Mouse (Mus musculus) frontal cortex, postnatal 10 days (tissue): ENCODE measurements around the gene Kmt2d.

Source experiments
- DNase-seq, 2 experiments: peaks; one replicate each; pipeline ENCODE4 v3.0.0; 2022; ENCODE audit warnings: low spot score in 2 of 2, mixed read lengths in 1 of 2

The Kmt2d gene

DNA sequence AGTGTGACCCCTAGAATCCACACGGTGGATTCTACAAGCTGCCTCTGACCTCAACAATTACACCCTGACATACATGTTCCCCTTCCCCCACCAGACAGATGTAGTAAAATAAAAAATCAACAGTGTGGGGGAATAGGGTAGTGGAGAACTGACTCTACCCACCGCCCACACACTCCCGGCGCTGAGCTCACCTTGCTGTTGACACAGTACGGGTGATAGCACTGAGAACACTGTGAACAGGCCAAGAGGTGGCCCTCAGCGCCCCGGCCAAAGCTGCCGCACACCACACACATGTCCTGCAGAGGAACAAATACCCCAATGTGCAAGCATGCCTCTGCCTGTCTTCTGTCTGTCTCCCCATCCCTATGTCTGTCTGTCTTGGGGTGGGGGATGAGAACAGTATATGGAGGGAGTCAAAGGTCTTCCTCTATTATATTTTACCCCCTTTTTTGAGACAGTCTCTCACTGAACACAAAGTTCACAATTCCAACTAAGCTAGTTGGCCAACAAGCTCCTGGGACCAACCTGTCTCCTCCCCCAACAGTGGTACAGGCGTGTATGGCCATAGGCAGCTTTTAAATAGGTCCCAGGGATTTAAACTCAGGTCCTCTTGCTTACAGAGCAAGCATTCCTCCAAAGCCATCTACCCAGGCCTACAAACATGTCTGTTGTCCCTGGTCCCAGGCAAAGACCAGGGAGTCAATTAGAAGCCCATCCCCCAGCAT is 11.5 kb downstream of the Kmt2d start:
- DNase-seq = no peak

DNA sequence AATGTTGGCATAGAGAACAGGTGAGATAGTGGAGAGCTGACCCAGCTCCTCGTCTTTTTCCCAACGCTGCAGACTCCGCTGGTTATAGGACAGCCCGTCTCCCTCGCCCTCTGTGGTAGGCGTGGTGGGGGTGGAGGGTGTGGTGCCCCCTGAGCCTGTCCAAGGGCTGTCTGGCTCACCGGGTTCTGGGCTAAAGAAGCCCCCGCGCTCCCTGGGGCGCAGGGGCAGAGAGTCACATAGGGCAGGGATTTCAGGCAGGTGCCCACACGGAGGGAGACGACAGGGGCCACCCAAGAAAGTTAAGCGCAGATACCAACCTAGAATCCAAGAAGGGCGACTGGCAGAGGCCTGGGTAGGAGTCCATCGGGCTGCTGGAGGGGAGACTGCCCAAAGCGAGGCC is 16.8 kb downstream of the Kmt2d start:
- DNase-seq = peak in 1 of 2 experiments; percentile 5

GRCm38 (mm10) chr15:98853161-98853937 is 17.7 kb downstream of the Kmt2d start:
- DNase-seq = peak in 1 of 2 experiments; percentile 8

GRCm38 (mm10) chr15:98852733-98853132 is 18.3 kb downstream of the Kmt2d start:
- DNase-seq = peak in 1 of 2 experiments; percentile 7

DNA sequence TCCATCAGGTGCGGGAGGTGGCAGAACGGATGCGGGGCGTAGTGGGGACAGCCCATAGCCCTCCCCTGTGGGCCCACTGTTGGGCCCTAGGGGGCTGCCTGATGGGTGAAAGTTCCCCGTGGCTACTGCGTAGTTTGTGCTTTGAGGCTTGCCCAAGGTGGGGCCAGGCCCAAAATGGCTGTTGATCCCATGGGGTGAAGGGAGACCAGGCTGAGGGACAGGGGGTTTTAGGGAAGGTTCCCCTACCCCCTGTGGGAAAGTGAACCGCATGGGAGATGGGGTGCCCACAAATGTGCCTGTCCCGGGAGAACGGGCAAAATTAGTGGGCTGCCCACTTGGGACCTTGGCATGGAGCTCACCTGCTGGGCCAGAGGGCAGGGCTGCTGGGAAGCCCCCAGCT is 18.9 kb downstream of the Kmt2d start:
- no peak for DNase-seq

DNA sequence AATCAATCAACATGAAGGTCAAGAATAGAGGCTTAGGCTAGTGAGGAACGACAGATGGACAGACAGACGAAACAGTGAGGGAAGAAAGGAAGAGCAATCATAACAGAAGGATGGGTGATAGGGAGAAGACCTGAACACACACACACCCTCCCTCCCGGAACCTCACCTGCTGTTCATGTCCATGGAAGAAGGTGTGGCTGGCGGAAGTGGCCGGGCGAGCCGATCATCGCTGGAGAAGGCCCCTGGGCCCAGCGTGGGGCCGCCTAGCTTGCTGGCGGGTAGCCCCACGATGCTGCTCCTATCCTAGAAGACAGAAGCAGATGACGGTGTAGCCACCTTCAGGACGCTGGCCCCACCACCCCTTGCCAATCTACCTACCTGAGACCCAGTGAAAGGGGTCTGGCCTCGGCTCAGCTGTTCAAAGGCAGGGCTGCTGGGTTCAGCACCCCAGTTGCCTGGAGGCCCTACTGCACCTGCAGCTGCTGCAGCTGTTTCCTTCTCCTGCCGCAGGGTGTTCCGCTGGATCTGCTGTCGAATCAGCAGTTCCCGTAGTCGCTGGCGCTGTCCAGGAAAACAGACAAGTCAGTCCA is 19.7 kb downstream of the Kmt2d start:
- DNase-seq = peak in 1 of 2 experiments; percentile 6

GRCm38 (mm10) chr15:98850668-98851067 is 20.3 kb downstream of the Kmt2d start:
- DNase-seq = no peak

DNA sequence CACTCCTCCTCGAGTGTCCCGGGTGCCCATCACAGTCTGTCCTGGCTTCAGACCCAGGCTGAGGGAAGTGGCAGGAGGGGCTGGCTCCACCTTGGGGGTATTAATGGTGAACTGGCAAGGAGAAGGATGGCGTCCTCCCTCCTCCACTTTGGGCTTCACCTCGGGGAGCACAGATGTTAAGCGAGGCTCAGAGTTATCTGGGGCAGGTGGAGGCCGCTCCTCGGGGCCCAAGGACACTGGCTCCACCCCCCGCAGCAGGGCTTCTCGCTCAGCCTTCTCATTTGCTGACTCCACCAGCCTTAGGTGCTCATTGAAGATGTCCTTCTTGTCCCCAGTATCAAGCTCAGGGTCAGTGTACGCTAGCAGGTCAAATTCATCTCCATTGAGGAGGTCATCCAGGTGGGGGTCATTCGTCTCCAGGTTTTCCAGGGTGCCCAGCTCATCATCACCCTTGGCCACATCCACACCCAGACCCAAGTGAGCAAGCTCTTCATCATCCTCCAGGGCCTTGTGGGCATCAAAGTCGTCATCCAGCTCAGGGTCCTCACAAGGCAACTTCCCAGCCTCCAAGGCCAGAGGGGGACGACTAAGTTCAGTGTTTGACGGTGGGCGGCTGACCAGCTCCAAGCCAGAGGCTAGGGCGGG is 20.9 kb downstream of the Kmt2d start:
- DNase-seq = no peak

DNA sequence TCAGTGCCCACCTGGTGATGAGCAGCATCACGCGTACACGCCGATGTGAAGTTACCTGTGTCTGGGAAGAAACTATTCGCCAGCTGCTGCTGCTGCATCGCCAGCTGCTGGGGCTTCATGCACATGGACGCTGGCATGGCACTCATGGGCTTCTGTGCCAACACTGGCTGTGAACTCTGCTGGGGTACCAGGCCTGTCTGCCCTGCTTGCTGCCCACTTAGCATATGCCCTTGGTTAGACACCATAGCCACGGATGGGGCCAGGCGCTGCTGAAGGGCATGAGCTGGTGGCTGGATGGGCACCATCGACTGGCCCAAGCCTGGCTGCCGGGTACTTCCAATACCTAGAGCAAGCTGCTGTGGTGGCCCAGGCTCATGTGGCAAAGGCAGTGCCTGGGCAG is 21.8 kb downstream of the Kmt2d start:
- no peak for DNase-seq

DNA sequence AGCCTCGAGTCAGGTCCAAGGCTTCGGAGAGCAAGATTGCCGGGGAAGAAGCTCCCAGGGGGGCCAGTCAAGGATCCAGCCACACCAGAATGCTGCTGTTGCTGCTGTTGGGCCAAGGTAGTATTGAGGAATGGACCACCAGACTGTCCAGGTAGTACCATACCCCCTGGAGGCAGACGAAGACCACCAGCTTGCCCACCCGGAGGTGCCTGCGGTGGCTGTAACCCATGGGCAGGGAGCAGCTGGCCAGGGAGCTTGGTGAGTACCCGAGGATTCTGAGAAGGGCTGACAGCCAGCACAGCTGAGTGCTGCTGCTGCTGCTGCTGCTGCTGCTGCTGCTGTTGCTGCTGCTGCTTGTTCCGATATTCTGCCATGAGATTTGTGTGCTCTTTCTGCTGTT is 24.9 kb downstream of the Kmt2d start:
- DNase-seq = no peak

DNA sequence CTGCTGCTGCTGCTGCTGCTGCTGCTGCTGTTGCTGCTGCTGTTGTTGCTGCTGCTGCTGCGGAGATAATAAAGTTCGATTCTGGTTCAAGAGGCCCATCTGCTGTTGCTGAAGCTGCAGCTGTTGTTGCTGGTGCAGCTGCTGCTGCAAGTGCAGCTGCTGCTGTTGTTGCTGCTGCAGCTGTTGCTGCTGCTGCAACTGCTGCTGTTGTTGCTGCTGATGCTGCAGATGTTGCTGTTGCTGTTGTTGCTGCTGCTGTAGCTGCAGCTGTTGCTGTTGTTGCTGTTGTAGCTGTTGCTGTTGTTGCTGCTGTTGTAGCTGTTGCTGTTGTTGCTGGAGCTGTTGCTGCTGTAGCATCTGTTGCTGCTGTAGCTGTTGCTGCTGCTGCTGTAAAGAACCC is 25.9 kb downstream of the Kmt2d start:
- DNase-seq = no peak

DNA sequence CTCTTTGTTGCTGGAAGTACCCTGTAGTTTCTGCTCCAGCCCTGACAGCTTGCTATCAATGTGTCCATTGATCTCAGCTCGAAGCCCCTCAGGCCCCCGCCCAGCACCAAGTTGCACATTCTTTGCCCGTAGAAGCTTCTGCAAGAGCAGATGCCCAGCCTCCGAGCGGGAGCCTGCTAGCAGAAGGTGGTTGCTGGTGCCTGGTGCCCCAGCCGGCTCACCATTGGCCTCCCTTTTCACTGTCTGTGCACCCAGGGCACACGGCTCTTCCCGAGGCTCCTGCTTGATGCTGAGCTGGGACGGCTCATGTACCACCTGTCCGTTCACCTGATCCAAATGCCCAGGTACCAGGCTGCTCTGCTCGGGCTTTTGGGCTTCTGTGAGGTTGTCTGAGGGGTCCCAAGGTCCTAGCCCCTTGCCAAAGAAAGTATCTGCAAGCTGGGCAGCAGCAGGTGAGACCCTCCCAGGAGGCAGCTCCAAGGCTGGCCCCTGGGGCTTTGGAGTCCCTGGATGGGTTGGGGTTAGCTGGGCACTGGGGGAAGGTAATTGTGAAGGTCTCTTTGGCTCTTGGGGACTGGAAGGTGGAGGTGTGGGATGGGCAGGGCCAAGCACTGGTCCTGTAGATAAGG is 27.3 kb downstream of the Kmt2d start:
- no peak for DNase-seq

GRCm38 (mm10) chr15:98839671-98840585 is 31.1 kb downstream of the Kmt2d start:
- no peak for DNase-seq

DNA sequence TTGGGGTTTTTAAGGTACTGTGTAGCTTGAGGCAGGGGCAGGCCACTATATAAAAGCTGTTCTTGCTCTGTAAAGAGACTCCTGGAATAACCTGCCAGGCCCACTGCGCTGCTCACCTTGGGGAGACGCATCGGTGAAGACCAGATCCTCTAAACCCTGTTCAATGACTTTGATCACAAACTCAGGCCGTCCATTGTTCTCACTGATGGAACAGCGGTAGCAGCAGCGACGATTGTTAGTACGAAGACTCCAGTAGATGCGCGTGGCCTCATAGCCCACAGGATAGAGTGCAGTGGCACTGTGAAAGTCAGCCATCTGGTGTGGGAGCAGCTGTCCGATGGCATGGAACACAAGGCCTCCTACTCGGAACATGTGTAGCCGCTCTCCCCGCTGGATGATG is 31.8 kb downstream of the Kmt2d start:
- no peak for DNase-seq

DNA sequence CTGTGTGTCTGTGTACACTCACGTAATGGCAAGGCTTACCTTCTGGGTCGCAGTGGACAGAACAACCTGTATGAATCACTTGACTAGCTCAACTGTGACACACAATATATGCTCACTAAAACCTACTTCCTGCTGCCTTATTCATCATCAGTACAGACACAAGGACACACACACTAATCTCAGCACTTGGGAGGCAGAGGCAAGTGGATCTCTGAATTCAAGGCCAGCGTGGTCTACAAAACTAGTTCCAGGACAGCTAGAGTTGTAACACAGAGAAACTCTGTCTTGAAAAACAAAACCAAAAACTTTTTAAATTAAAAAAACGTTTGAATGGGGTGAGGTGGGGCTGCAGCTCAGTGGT is 33.3 kb downstream of the Kmt2d start:
- DNase-seq = no peak

GRCm38 (mm10) chr15:98837006-98837742 is 33.8 kb downstream of the Kmt2d start:
- no peak for DNase-seq

DNA sequence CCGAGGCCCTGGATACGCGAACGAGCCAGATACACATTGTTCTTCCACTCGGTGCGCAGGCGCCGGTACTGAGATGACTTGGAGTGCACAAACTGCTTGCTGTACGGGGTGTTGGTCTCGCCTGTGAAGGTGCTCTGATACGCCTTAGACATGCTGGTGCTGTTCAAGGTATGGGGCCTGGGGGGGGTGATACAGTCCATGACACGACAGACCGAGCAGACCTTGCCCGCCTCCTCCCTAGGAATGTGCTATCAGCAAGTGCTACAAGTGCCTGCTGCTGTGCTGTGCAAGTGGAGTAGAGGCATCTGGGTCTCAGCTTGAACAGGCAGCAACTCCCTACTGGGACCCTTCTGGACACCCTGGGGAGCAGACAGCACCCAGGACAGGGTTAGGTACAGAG is 35.7 kb downstream of the Kmt2d start:
- no peak for DNase-seq

- no peak for DNase-seq
Observed at GRCm38 (mm10) chr15:98834059-98834458, 36.9 kb downstream of the Kmt2d start.

DNA sequence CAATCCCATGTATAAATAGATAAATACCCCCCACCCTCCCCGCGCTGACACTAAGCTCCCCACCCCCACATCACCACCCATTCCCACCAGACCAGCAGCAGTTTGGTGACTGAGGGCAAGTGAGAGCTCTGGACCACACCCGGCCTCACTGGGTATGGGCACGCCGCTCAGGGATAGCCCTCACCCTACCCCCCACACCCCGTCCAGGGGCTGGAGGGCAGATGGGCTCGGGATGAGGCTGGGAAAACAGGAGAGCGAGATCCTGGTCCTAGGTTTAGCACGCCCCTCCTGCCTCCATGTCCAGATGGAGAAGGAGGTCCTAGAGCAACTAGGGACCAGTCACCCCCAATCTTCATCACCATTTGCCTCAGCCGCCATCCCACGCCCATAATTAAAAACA is 37.7 kb downstream of the Kmt2d start:
- DNase-seq = no peak
